Mouse (Mus musculus): ENCODE data around the gene Ints7. TPM values are rescaled to one million over a fixed set of nuclear protein-coding genes. Genes with fewer than 3 reads are reported as not detected.

Gene Ints7
- total RNA-seq, 2 experiments from 2014 or later: 8.4 to 11.0 TPM

GRCm38 (mm10) chr1:191632511-191633095, 57.2 kb downstream of the Ints7 start:
- DNase-seq: no peak

GRCm38 (mm10) chr1:191634116-191634515, 58.7 kb downstream of the Ints7 start:
- no peak for DNase-seq

GRCm38 (mm10) chr1:191638404-191638803, 63.0 kb downstream of the Ints7 start:
- DNase-seq: no peak

- DNase-seq: no peak
Observed at GRCm38 (mm10) chr1:191639200-191639807, 63.9 kb downstream of the Ints7 start.

- no peak for DNase-seq
Observed at GRCm38 (mm10) chr1:191640146-191640545, 64.7 kb downstream of the Ints7 start.

GRCm38 (mm10) chr1:191640848-191641247, 65.4 kb downstream of the Ints7 start:
- no peak for DNase-seq

GRCm38 (mm10) chr1:191641438-191641837, 66.0 kb downstream of the Ints7 start:
- DNase-seq: peak; percentile 30 to 48

GRCm38 (mm10) chr1:191642903-191643302, 67.5 kb downstream of the Ints7 start:
- no peak for DNase-seq

GRCm38 (mm10) chr1:191645921-191646320, 70.5 kb downstream of the Ints7 start:
- DNase-seq: no peak

- no peak for DNase-seq
Observed at GRCm38 (mm10) chr1:191647590-191647989, 72.2 kb downstream of the Ints7 start.

- DNase-seq: no peak
Observed at GRCm38 (mm10) chr1:191659441-191659840, 84.0 kb downstream of the Ints7 start.

- DNase-seq: no peak
Observed at GRCm38 (mm10) chr1:191661019-191661796, 85.8 kb downstream of the Ints7 start.

- DNase-seq: peak; percentile 44 to 45
Observed at GRCm38 (mm10) chr1:191662178-191662898, 86.9 kb downstream of the Ints7 start.

GRCm38 (mm10) chr1:191662899-191663500, 87.6 kb downstream of the Ints7 start:
- no peak for DNase-seq

GRCm38 (mm10) chr1:191663603-191664002, 88.2 kb downstream of the Ints7 start:
- no peak for DNase-seq

GRCm38 (mm10) chr1:191666351-191666750, 90.9 kb downstream of the Ints7 start:
- DNase-seq: no peak

- DNase-seq: no peak
Observed at GRCm38 (mm10) chr1:191668030-191668429, 92.6 kb downstream of the Ints7 start.

Other genes with a start within 250 kb of the Ints7 start
- 1 to 10 TPM; 3.1 to 4.0 TPM for gene Tmem206, start 249.7 kb upstream of the Ints7 start, total RNA-seq (2021)
- gene Ppp2r5a, start 172.4 kb upstream of the Ints7 start, total RNA-seq (2021): 100 to 1,000 TPM; 100 to 110 TPM
- under 1 TPM; 0.12 to 0.15 TPM for gene Dtl, start 92 bp upstream of the Ints7 start, total RNA-seq (2021)
- 100 to 1,000 TPM in 1 of 2 experiments, 10 to 100 TPM in 1; 99.5 to 111 TPM for gene Lpgat1, start 142.2 kb downstream of the Ints7 start, total RNA-seq (2021)
- gene Nek2, start 245.8 kb downstream of the Ints7 start, total RNA-seq (2021): under 1 TPM; 0.17 to 0.18 TPM

All from heart, adult 18-20 months (tissue).